Mouse (Mus musculus) adrenal gland, adult 18-20 months (tissue): ENCODE measurements around the gene Letm1. TPM values are rescaled to one million over a fixed set of nuclear protein-coding genes. Genes with fewer than 3 reads are reported as not detected.
A peak's percentile ranks its signal among the peaks of the same experiment; 100 is the strongest.

Experiments used
- DNase-seq, 2 experiments: peaks; one replicate each; pipeline ENCODE4 v3.0.0; 2021 to 2022; ENCODE audit warnings: low spot score in 2 of 2
- long read RNA-seq, 2 experiments: library from polyadenylated mRNA; stranded (forward); transcript quantifications; one replicate each; pipeline ENCODE4 v2.0.0; 2021
- total RNA-seq, 2 experiments: library from RNA; stranded (reverse); gene quantifications; 1 replicate in 1 of 2; 2 replicates in 1 of 2; pipeline ENCODE4 v1.2.3; 2021

Letm1 gene
- total RNA-seq, result 100 to 1,000 TPM; 151 to 196 TPM
- long read RNA-seq, experiment 1, full-length matches to known transcripts, result 285 of 326 reads
- long read RNA-seq, experiment 1, partial matches to known transcripts, result 10 of 326 reads
- long read RNA-seq, experiment 1, other reads (novel, unspliced or antisense), result 31 of 326 reads
- long read RNA-seq, experiment 2, full-length matches to known transcripts, result 433 of 539 reads
- long read RNA-seq, experiment 2, partial matches to known transcripts, result 74 of 539 reads
- long read RNA-seq, experiment 2, other reads (novel, unspliced or antisense), result 32 of 539 reads

DNA sequence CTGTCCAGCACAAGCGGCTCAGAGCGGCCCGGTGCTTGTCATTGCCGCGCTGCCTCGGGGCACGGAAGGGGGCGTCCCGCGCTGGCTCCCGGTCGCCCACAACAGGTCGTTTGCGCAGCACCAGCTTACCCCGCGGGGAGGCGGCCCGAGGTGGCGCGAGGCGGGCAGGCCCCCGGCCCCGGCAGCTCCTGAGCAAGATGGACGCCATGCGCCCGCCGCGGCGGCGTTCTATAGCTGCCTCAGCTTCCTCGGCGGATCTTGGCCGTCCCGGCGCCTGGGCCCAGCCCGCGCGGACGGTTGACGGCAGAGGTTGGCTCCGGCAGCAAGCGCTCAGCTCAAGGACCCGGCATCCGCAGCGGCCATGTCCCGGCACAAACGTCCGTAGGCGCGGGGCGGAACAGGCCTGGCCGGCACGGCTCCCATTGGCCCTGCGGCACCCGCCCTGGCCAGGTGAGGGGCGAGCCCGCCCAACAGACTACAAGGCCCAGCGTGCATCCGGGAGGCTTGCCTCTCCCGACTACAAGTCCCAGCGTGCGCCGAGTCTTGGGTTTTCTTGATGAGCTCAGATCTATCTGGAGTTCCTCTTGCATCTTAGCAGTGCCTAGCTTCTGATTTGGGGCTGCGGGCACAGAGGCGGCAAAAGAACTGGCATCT lies at the start of gene Letm1:
Letm1 (minus strand) TSS at position 473 of the 654 bp plus-strand sequence.
- peak; percentile 89 to 90 for DNase-seq

DNA sequence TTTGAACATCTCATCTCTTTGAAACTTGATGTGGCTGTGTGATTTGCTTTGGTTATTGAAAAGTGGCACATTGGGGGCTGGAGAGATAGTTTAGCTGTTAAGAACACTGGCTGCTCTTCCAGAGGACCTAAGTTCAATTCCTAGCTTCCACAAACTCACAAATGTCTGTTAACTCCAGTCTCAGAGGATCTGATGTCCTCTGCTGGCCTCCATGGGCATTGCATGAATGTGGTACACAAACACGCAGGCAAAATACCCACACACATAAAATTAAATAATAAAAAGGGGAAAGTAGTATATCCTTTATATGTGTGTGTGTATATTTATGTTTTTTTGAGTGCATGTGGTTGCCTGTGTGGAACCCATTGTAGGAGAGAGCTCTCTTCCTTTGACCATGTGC lies 48.2 kb upstream of the Letm1 start:
- no peak for DNase-seq

DNA sequence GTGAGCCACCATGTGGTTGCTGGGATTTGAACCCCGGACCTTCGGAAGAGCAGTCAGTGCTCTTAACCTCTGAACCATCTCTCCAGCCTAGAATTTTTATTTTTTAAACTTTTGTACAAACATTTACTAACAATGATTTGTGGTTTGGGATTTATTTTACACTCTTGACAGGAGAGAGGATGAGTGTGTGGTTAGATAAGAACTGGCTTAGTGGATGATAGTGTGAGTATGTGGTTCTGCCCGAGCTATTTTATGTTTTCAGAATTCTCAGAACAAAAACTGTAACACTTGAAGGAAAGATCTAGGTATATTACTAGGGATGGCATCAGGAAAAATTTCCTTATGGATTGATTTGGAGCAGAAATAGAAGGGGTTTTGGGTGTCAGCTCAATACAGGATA lies 47.3 kb upstream of the Letm1 start:
- DNase-seq, result no peak

DNA sequence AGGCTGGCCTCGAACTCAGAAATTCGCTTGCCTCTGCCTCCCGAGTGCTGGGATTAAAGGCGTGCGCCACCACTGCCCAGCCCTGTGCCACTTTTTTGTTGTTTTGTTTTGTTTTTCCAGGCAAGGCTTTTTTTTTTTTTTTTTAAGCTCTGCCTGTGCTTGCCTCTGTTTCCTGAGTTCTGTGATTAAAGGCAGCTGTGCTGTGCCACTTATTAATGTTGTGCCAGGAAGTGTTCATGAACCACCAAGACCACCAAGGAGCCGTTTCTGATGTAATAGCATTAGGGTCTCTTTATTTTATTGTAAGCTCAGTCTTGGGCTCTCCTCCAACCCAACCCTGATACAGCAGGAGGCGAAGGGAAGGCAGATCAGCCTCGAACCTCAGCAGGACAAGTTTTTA lies 45.5 kb upstream of the Letm1 start:
- DNase-seq, result no peak

DNA sequence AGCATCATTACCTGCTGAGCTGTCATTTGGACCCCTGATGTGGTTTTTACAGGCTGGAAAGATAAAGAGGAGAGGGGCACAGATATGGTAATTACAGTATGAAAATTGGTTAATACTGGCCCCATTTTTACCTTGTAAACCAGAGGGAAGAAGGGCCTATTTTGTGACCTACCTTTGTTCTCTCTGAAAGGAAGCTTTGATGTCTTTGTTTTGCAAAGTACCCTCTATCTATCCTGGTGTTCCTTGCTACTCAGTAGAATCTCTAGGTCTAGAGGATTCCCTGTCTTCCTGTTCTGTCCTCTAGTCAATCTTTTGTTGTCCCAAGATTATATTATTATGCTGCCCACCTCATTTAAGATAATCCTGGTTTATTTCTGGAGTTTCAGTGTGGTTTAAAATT lies 43.4 kb upstream of the Letm1 start:
- no peak for DNase-seq

DNA sequence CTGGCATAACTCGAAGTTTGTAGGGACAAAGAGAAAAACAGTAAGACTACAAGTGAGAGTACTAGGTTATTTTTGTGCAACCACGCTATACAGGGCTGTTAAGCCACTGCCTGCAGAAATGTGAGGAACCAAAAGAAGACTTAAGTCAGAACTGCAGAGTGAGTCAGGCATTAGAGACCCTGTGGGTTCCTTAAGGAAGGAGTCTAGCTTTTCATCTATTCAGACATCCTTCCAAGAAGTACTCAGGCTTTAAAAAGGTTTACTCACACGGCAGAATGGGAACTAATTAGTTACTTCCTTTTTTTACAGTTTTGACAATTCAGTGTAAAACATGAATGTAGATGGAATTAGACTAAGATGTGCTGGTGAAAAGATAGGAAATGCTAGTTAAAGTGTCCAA lies 39.8 kb upstream of the Letm1 start:
- no peak for DNase-seq

DNA sequence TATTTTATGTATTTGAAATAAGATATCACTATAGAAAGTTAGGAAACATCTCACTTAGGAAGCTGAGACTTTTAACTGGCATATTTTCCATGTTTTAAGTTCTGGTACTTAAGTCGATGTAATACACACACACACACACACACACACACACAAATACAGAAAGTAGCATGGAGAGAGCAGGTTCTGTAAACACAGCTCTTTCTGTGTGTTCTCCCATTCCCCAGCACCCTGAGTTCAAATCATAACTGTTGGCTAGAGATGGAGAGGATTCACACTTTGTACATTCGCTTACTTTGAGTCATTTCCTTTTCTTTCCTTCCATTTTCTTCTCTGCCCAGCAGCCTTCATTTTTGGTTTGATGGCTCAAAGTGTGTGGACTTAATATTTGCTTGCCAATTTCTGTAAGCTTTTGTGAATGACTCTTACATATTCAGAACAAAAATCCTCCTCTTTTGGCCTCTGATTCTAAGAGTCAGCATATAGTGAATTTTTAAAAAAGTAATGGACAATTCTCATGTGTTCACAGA lies 39.3 kb upstream of the Letm1 start:
- DNase-seq, result no peak

DNA sequence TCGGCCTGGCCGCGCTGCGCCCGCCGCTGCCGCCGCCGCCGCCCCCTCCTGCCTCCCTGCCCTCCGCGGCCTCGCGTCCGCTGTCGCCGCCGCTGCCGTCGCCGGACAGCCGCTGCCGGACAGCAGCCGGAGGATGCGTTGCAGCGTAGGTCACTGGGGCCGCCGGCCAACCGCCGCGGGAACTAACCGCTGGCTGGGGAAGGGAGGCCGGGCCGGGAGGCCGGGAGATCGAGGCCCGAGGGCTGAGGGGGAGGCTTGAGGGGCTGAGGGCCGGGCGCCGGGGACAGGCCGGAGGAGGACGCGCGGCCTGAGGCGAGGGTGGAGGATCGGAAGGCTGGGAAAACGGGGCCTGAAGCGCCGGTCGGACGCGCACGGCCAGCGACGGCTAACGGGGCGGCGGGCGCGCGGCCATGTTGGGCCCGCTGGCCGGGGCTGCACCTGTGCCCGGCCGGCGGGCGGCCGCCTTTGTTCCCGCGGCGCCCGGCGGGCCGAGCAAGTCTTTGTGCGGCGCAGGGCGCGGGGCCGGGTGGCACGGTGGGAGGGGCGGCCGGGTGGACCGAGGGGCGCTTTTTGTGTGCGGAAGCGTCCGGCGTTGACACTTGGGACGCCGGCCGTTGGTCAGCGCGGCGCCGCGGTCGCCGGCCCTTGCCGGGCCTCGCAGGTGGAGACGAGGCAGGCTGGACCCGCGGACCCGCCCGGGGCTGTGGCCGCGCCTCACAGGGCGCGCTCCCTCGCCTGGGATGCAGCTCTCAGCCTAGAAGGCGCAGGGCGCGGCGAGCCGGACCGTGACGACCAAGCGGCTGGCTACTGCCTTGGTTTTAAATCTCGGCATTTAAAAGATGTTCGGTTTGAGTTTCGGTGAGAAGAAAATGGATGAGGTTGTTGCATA lies 38.4 kb upstream of the Letm1 start:
- peak; percentile 59 to 65 for DNase-seq

DNA sequence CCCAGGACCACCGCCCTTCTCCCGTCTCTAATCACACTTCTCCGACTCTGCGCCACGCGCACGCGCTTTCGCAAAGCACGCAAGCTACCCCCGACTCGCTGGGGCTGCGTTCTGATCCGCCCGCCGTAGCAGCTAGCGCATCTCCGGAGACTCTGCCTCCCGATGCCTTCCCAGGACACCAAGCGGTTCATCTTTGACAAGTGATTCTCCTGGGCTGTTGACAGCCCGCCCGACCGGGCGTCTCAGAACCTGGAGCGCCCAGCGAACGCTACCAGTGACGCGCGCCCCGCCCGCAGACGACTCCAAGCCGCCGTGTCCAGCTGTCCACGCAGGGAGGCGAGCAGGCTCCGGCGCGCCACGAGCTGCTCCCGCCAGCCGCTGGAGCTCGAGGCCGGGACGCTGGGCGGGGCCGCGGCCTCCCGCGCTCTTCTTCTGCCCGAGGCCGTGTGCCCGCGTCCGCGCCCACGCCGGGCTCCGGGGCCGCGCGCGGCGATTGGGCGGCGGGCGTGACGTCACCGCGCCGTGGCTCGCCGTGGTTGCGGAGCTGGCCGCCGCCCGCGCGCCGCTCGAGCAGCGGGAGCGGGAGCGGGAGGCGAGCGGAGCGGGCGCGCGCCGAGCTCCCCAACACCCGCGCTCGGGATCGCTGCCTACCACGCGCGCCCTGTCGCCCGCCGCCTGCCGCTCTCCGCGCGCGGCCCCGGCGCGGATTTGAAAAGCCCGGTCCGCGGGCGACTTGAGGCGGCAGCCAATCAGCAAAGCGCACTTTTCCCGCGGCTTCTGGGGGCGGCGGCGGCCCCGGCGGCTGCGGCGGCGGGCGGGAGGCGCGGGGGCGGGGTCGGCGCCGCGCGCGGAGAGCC lies 37.5 kb upstream of the Letm1 start, which contains the start of gene Nsd2:
Nsd2 (plus strand) TSS at position 850 of the 857 bp plus-strand sequence.
- DNase-seq, result peak; percentile 85 to 86

DNA sequence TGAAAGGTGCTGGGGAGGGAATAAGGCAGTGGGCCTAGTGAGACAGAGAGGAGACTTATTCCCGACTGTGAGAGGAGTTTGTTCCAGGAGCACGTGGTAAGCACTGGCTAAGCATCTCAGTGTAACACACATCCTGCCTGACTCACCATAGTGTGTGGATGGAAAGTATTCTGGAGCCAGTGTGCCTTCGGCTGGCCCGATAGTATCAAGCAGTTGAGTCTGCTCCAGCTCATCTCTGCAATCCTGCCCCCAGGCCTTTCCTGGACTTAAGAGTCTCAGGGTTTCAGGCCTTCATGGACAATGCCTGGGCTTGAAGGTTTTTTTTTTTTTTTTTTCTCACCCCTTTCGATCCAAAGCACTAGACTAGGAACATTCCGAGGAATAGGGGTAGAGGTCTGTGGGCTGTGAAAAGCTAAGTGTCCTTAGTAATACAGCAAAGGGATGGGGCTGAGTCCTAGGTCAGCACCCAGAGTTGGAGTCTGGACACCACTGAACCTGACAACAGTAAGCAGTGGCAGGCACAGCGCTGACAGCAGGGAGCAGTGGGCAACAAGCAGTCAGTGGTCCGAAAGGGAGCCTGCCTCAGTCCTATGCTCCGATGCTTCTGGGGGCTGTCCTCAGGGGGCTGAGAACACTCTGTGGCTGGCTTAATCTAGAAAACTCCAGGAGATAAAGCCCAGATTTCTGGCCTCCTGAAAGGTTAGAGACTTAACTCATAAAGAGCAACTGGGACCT lies 36.7 kb upstream of the Letm1 start:
- no peak for DNase-seq

DNA sequence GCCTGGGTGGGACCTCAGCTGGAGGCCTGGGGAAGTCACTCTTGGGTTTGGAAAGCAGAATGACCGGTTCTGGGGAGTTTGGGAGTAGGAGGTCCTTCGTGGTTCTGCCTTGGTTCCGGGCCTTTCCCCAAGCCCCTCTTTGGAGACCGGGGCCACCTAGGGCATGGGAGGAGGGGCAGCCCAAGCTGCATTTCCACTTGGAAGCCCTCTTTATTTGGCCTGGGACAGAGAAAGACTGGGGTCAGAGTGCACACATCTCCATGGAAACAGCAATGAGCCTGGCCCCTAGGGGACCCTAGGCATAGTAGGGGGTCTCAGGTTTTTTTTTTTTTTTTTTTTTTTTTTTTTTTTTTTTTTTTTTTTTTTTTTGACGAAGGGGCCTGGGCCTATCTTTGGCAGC lies 35.5 kb upstream of the Letm1 start:
- no peak for DNase-seq

DNA sequence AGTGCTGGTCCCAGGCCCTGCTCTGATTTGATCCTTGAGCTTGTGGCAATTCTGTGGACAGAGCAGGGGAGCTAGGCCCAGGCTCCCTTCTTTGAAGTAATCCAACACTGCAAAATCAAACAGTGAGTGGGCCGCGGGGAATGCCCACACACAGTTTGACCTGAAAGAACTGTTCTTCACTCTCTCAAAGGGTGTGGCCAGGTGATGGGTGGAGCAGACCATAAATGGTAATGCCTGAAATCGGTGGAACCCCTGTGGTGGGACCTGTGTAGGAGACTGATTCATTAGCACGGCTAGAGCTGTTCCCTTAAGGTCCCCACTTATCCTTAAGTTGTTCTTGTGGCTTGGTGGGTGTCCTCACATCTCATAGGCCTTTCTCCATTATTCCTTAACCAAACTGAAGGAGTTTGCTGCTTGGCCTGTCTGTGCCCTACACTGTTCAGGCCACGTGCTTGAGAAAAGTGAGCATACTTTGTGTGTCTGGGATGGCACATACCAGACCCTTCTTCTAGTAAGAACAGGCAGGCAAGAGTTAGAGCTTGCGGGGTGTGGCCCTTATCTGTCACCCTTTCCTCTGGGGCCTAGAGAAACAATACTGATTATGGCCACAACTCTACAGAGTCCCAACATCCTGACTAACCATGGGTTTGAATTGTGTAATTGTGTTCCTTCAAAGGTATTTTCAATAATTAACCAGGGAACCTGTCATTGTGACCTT lies 33.5 kb upstream of the Letm1 start:
- no peak for DNase-seq

DNA sequence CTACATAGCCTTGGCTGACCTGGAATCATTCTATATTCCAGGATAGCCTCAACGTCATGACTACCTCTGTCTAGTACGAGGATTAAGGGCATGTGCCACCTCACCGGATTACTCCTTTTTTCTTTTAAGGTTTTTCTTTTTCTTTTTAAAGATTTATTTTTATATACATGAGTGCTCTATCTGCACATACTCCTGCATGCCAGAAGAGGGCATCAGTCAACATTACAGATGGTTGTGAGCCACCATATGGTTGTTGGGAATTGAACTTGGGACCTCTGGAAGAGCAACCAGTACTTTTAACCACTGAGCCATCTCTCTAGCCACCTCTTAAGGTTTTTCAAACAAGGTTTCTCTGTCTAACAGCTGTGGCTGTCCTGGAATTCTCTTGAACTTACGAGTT lies 28.9 kb upstream of the Letm1 start:
- no peak for DNase-seq

DNA sequence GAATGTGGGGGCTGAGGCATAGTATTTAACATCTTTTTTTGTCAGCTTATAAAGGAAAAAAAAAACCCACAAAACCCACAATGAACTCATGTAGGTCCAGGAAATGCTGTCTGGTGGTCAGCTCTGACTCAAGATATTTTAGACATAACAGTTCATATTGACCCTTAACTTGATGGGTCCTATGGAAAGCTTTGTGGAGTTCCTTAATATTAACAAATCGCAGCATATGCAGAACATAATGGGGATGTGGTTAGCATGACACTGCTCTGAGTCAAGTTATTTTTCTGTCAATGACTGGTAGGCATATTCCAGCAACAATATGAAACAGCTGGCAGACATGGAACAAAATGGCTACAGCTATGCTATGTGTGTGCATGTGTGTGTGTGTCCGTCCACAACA lies 20.7 kb upstream of the Letm1 start:
- no peak for DNase-seq

DNA sequence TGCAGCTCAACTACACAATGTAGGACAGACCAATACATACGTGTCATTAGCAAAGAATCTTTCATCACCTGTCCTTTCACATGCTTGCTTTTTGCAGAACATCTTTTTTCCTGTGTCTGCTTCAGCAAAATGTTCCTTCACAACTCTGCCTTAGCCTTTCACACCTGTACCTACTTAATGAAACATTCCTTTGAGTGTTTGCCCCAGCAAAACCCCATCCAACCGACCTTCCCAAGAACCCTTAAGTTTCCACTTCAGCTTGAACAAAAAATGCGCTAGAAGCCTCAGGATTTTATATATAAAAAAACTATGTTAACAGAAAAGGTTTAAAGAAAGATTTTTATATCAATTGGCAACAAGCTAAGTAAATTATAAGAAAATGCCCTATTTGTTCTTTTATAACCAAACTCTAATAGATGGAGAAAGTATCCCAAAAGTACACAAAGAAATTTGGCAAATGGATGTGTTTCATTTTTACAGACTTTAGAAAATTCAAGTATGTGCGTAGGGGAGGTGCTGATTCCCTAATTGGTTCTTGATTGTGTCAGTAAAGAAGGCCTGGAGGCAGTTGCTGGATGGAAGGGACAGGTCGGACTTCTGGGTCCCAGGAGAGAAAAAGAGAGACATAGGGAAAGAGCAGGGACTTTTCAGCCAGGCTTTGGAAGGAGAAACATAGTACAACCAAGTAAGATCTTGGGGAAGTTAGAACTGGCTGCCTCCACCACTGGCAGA lies 9.5 kb upstream of the Letm1 start:
- no peak for DNase-seq

DNA sequence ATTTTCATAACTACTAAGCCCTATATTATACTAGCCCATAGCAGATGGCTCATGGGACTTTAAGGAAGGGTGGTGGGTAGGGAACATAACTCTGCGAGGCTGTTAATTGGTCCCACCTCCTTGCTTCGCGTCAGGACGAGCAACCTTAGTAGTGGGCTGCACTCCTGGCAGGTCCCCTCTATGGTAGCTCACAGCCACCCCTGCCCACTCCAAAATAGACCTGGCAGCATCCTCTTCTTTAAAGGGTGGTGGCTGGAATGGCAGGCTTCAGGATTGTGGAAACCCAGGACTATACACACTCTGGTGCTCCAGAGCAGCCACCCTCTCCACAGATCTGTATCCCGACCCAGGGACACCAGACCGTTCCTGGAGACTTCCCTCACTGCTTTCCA lies 378 bp upstream of the Letm1 start:
- no peak for DNase-seq

DNA sequence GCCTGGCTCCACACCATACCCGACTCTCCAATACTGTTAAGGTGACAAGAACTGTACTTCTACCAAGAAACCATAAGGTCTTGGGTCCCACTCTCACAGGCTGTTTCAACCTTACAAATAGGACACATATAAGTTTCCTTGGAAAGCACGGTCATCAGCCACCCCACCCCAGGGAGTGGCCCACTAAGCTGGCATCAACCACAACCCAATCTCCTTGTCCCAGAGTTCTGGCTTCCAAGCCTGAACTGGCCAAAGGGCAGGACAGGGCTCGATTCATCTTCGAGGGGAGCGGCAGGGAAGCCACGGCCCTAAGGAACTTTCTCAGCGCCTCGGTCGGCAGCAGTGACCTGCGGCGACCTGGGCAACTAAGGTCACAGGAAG lies 663 bp downstream of the Letm1 start:
- DNase-seq, result no peak

DNA sequence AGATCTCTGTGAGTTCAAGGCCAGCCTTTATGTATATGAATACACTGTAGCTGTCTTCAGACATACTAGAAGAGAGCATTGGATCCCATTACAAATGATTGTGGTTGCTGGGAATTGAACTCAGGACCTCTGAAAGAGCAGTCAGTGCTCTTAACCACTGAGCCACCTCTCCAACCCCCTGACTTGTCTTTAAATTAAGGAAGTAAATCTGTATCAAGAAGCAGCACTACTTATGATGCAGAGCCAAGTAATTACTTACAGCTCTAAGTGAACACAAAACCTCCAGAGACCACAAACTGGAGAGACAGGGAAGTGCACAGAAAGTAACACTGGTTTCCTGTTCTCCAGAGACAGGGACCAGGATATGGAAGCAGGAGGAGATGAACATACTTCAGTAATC lies 5.4 kb downstream of the Letm1 start:
- DNase-seq, result no peak

DNA sequence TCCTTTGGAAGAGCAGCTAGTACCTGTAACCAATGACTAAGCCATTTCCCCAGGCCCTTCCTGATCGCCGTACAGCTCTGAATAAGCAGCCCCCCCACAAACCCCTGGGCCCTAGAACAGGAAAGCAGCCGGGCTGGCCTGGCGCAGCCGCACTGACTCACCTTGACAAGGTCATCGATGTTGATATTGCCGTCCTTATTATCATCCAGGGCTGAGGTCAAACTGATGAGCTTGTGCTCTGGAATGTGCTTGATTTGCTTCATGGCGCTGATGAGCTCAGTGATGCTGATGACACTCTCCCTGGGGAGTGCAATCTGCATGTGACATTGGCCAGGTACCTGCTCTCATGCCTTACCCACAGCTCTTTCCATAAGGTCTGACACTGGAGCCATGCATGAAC lies 39.1 kb downstream of the Letm1 start:
- DNase-seq, result no peak
